Mouse (Mus musculus): ENCODE data around the gene Gipc1. TPM values are rescaled to one million over a fixed set of nuclear protein-coding genes. Genes with fewer than 3 reads are reported as not detected.

Gene Gipc1
- 28.1 TPM for polyA plus RNA-seq (2014; fragmentation: Illumina TruSeq; extraction: RNeasy Lipid Tissue Mini Kit (QIAGEN cat#74804); ENCODE audit: low read depth, low replicate concordance)

GRCm38 (mm10) chr8:83652030-83652743 is at the start of gene Gipc1:
Gene Gipc1 (plus strand): TSS chr8:83652677.

DNA sequence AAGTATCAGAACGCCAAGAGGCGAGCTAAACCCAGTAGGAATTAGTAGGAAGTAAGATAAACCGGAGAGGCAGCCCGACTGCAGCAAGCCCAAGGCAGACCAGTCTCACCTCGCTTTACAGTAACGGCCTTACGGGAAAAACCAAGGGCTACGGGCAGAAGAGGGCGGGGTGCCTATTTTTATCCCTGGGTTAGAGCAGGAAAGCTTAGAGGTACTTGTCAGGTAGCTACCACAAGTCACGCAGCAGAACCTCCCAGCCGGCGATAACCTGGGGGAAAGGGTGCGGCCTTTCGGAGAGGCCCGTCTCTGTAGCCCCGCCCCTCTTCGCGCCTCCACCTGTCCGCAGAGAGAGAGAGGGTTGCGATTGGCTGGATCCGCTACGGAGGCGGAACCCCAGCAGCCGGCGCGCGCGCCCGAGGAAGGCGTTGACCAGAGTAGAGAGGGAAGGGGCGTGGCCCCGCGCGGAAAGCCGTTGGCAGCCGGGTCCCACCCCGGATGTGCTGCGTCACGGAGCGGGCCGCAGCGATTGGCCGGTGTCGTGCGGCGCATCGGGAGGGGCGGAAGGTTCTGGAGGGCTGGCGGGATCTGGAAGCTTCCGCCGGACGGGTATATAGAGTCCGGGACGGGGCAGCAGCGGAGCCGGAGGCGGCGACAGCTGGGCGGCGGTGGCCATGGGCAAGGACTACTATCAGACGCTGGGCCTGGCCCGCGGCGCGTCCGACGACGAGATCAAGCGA is 44.6 kb upstream of the Gipc1 start, which contains the start of the genes Tecr and Dnajb1:
Gene Tecr, minus strand, starts transcription at position 311 of the 737 bp plus-strand sequence.
Gene Dnajb1, plus strand, starts transcription at position 533 of the 737 bp plus-strand sequence.

DNA sequence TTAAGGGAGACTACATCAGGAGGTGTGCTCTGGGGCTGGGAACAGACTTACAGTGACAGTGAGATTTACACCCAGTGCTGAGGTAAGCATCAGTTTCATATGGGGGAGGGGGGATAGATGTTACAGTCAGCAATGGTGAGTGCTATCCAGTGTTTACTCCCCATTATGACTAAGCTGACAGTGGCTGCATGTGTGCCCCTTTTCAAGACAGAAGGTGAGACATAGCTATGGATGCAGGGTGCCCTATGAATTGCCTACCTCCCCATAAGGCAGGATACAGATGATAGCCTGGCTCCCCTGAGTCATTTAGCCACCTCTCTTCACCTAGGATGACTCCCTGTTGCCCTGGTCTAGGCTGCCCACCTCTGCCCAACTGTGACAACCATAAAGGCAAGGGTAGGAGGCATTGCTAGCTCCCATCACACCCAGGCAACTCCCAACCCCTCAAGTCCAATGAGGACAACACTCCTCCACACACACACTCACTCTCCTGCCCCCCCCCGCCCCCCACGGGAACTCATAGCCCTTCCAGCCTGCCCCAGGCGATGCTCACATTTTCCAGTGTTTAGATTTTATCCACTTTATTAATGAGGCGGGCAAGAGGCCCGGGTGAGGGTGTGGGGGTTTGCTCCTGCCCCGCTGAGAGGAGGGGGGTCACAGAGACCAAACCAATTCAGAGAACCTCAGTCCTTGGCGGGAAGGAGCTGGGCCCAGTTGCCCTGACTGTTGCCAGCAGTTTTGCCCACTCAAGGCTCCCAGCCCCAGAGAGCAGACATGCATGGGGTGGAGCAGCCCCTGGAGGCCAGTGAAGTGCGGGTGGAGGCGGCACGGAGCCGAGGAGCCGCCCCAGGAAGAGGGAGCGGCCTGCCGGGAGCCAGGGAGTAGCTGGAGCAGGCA is 13.7 kb downstream of the Gipc1 start, which contains the start of gene Ptger1:
Gene Ptger1, plus strand, starts transcription at position 710 of the 897 bp plus-strand sequence.

GRCm38 (mm10) chr8:83698661-83699453 is 46.4 kb downstream of the Gipc1 start, which contains the start of gene Pkn1:
Gene Pkn1 (minus strand): TSS chr8:83699179.

Other genes with a start within 250 kb of the Gipc1 start
- gene Scoc, start 194.3 kb upstream of the Gipc1 start, polyA plus RNA-seq (2014; fragmentation: Illumina TruSeq; extraction: RNeasy Lipid Tissue Mini Kit (QIAGEN cat#74804); ENCODE audit: low read depth, low replicate concordance): 88.1 TPM
- not detected for gene Olfr370, start 116.9 kb upstream of the Gipc1 start, polyA plus RNA-seq (2014; fragmentation: Illumina TruSeq; extraction: RNeasy Lipid Tissue Mini Kit (QIAGEN cat#74804); ENCODE audit: low read depth, low replicate concordance)
- gene Ndufb7, start 86.0 kb upstream of the Gipc1 start, polyA plus RNA-seq (2014; fragmentation: Illumina TruSeq; extraction: RNeasy Lipid Tissue Mini Kit (QIAGEN cat#74804); ENCODE audit: low read depth, low replicate concordance): 866 TPM
- gene Tecr, start 44.7 kb upstream of the Gipc1 start, polyA plus RNA-seq (2014; fragmentation: Illumina TruSeq; extraction: RNeasy Lipid Tissue Mini Kit (QIAGEN cat#74804); ENCODE audit: low read depth, low replicate concordance): 562 TPM
- gene Dnajb1, start 44.5 kb upstream of the Gipc1 start, polyA plus RNA-seq (2014; fragmentation: Illumina TruSeq; extraction: RNeasy Lipid Tissue Mini Kit (QIAGEN cat#74804); ENCODE audit: low read depth, low replicate concordance): 17.8 TPM
- gene Ptger1, start 14.0 kb downstream of the Gipc1 start, polyA plus RNA-seq (2014; fragmentation: Illumina TruSeq; extraction: RNeasy Lipid Tissue Mini Kit (QIAGEN cat#74804); ENCODE audit: low read depth, low replicate concordance): 0.16 TPM
- gene Pkn1, start 46.5 kb downstream of the Gipc1 start, polyA plus RNA-seq (2014; fragmentation: Illumina TruSeq; extraction: RNeasy Lipid Tissue Mini Kit (QIAGEN cat#74804); ENCODE audit: low read depth, low replicate concordance): 40.8 TPM
- 19.5 TPM for gene Ddx39, start 62.5 kb downstream of the Gipc1 start, polyA plus RNA-seq (2014; fragmentation: Illumina TruSeq; extraction: RNeasy Lipid Tissue Mini Kit (QIAGEN cat#74804); ENCODE audit: low read depth, low replicate concordance)
- gene Adgre5, start 88.6 kb downstream of the Gipc1 start, polyA plus RNA-seq (2014; fragmentation: Illumina TruSeq; extraction: RNeasy Lipid Tissue Mini Kit (QIAGEN cat#74804); ENCODE audit: low read depth, low replicate concordance): 45.7 TPM
- 11.6 TPM for gene Adgrl1, start 247.4 kb downstream of the Gipc1 start, polyA plus RNA-seq (2014; fragmentation: Illumina TruSeq; extraction: RNeasy Lipid Tissue Mini Kit (QIAGEN cat#74804); ENCODE audit: low read depth, low replicate concordance)